Mouse (Mus musculus): ENCODE data around the gene Sin3a. TPM values are rescaled to one million over a fixed set of nuclear protein-coding genes. Genes with fewer than 3 reads are reported as not detected.

Gene Sin3a
- total and polyA plus RNA-seq, 2 experiments from 2014 or later, result 12.1 to 39.6 TPM

- Histone ChIP-seq H3K27ac (ENCODE audit: low read depth) (no peak overlapping the region), H3K27me3 (ENCODE audit: control insufficient read depth, insufficient read depth, low read length) (no peaks in the 10 kb centered on the region), H3K36me3 (replicated peaks; ENCODE audit: control insufficient read depth, insufficient read depth, low read length) (peaks cover 45% of the 10 kb centered on the region), H3K4me2 (ENCODE audit: low read depth, low read length) (peak overlapping the region; percentile 72), H3K9ac (replicated peaks; ENCODE audit: low read depth, low read length) (no peak overlapping the region), H3K9me3 (replicated peaks; ENCODE audit: control insufficient read depth, low read length) (no peaks in the 10 kb centered on the region), H3K4me1 (ENCODE audit: control insufficient read depth, insufficient read depth) (peaks cover 9% of the 10 kb centered on the region), H3K4me3 (ENCODE audit: low read depth, low read length) (no peak overlapping the region)
- DNase-seq (ENCODE audit: low spot score) (no peak), ATAC-seq (ENCODE audit: insufficient read depth, low read depth) (no peak)
- no peak for TF ChIP-seq EP300 (IDR thresholded peaks at IDR 0.05; ENCODE audit: low read depth)
- TF ChIP-seq CTCF (IDR thresholded peaks at IDR 0.05; ENCODE audit: low read depth), result no peak
Observed at GRCm38 (mm10) chr9:57129641-57130040, 57.8 kb downstream of the Sin3a start.

- H3K9ac ChIP-seq (replicated peaks; ENCODE audit: low read depth, low read length), result peak within 1 kb of the TSS; percentile 69
- H3K4me2 ChIP-seq (ENCODE audit: low read depth, low read length), result peak within 1 kb of the TSS; percentile 72
- peaks cover 9% of the 10 kb centered on the region for H3K4me1 ChIP-seq (ENCODE audit: control insufficient read depth, insufficient read depth)
- under 1% methylated on average over 58 of the region's 58 CpGs for WGBS
- H3K27me3 ChIP-seq (ENCODE audit: control insufficient read depth, insufficient read depth, low read length), result no peaks in the 10 kb centered on the region
- no peaks in the 10 kb centered on the region for H3K9me3 ChIP-seq (replicated peaks; ENCODE audit: control insufficient read depth, low read length)
- TF ChIP-seq CTCF (IDR thresholded peaks at IDR 0.05; ENCODE audit: low read depth), result peak; percentile 79
- no peak for TF ChIP-seq EP300 (IDR thresholded peaks at IDR 0.05; ENCODE audit: low read depth)
- peaks cover 45% of the 10 kb centered on the region for H3K36me3 ChIP-seq (replicated peaks; ENCODE audit: control insufficient read depth, insufficient read depth, low read length)
- DNase-seq (ENCODE audit: low spot score) (peak; percentile 95), ATAC-seq (ENCODE audit: insufficient read depth, low read depth) (peak; percentile 91)
- peak within 1 kb of the TSS; percentile 94 for H3K27ac ChIP-seq (ENCODE audit: low read depth)
- H3K4me3 ChIP-seq (ENCODE audit: low read depth, low read length), result peak within 1 kb of the TSS; percentile 72
Observed at GRCm38 (mm10) chr9:57130577-57131433, 59.0 kb downstream of the Sin3a start, which contains the start of gene Man2c1. TSS of gene Man2c1 (plus strand) at chr9:57130690.

GRCm38 (mm10) chr9:57137246-57137645 lies 65.4 kb downstream of the Sin3a start:
- no peak overlapping the region for H3K4me2 ChIP-seq (ENCODE audit: low read depth, low read length)
- peaks cover 79% of the 10 kb centered on the region for H3K36me3 ChIP-seq (replicated peaks; ENCODE audit: control insufficient read depth, insufficient read depth, low read length)
- no peaks in the 10 kb centered on the region for H3K27me3 ChIP-seq (ENCODE audit: control insufficient read depth, insufficient read depth, low read length)
- no peak overlapping the region for H3K27ac ChIP-seq (ENCODE audit: low read depth)
- DNase-seq (ENCODE audit: low spot score), result no peak
- H3K9ac ChIP-seq (replicated peaks; ENCODE audit: low read depth, low read length), result no peak overlapping the region
- no peaks in the 10 kb centered on the region for H3K4me1 ChIP-seq (ENCODE audit: control insufficient read depth, insufficient read depth)
- no peaks in the 10 kb centered on the region for H3K9me3 ChIP-seq (replicated peaks; ENCODE audit: control insufficient read depth, low read length)
- no peak overlapping the region for H3K4me3 ChIP-seq (ENCODE audit: low read depth, low read length)
- WGBS, result 81% methylated on average over 6 of the region's 6 CpGs
- ATAC-seq (ENCODE audit: insufficient read depth, low read depth), result no peak
- TF ChIP-seq EP300 (IDR thresholded peaks at IDR 0.05; ENCODE audit: low read depth) (no peak), CTCF (IDR thresholded peaks at IDR 0.05; ENCODE audit: low read depth) (no peak)

GRCm38 (mm10) chr9:57137777-57138176 lies 65.9 kb downstream of the Sin3a start:
- DNase-seq (ENCODE audit: low spot score) (no peak), ATAC-seq (ENCODE audit: insufficient read depth, low read depth) (no peak)
- no peak overlapping the region for H3K27ac ChIP-seq (ENCODE audit: low read depth)
- H3K4me1 ChIP-seq (ENCODE audit: control insufficient read depth, insufficient read depth), result no peaks in the 10 kb centered on the region
- no peak overlapping the region for H3K9ac ChIP-seq (replicated peaks; ENCODE audit: low read depth, low read length)
- no peaks in the 10 kb centered on the region for H3K9me3 ChIP-seq (replicated peaks; ENCODE audit: control insufficient read depth, low read length)
- TF ChIP-seq EP300 (IDR thresholded peaks at IDR 0.05; ENCODE audit: low read depth) (no peak), CTCF (IDR thresholded peaks at IDR 0.05; ENCODE audit: low read depth) (no peak)
- no peak overlapping the region for H3K4me2 ChIP-seq (ENCODE audit: low read depth, low read length)
- H3K27me3 ChIP-seq (ENCODE audit: control insufficient read depth, insufficient read depth, low read length), result no peaks in the 10 kb centered on the region
- H3K4me3 ChIP-seq (ENCODE audit: low read depth, low read length), result no peak overlapping the region
- WGBS, result 83% methylated on average over 9 of the region's 9 CpGs
- H3K36me3 ChIP-seq (replicated peaks; ENCODE audit: control insufficient read depth, insufficient read depth, low read length), result peaks cover 79% of the 10 kb centered on the region

- no peak for ATAC-seq (ENCODE audit: insufficient read depth, low read depth)
- H3K9ac ChIP-seq (replicated peaks; ENCODE audit: low read depth, low read length), result no peak overlapping the region
- TF ChIP-seq EP300 (IDR thresholded peaks at IDR 0.05; ENCODE audit: low read depth) (no peak), CTCF (IDR thresholded peaks at IDR 0.05; ENCODE audit: low read depth) (no peak)
- no peaks in the 10 kb centered on the region for H3K4me1 ChIP-seq (ENCODE audit: control insufficient read depth, insufficient read depth)
- H3K27ac ChIP-seq (ENCODE audit: low read depth), result no peak overlapping the region
- no peak overlapping the region for H3K4me2 ChIP-seq (ENCODE audit: low read depth, low read length)
- no peak for DNase-seq (ENCODE audit: low spot score)
- WGBS, result 92% methylated on average over 6 of the region's 6 CpGs
- no peaks in the 10 kb centered on the region for H3K27me3 ChIP-seq (ENCODE audit: control insufficient read depth, insufficient read depth, low read length)
- H3K4me3 ChIP-seq (ENCODE audit: low read depth, low read length), result no peak overlapping the region
- H3K9me3 ChIP-seq (replicated peaks; ENCODE audit: control insufficient read depth, low read length), result no peaks in the 10 kb centered on the region
- peaks cover 83% of the 10 kb centered on the region for H3K36me3 ChIP-seq (replicated peaks; ENCODE audit: control insufficient read depth, insufficient read depth, low read length)
Observed at GRCm38 (mm10) chr9:57138507-57138906, 66.7 kb downstream of the Sin3a start.
